Comparison of ENCODE assay signal across 20 mouse cellular contexts in the genomic region with DNA sequence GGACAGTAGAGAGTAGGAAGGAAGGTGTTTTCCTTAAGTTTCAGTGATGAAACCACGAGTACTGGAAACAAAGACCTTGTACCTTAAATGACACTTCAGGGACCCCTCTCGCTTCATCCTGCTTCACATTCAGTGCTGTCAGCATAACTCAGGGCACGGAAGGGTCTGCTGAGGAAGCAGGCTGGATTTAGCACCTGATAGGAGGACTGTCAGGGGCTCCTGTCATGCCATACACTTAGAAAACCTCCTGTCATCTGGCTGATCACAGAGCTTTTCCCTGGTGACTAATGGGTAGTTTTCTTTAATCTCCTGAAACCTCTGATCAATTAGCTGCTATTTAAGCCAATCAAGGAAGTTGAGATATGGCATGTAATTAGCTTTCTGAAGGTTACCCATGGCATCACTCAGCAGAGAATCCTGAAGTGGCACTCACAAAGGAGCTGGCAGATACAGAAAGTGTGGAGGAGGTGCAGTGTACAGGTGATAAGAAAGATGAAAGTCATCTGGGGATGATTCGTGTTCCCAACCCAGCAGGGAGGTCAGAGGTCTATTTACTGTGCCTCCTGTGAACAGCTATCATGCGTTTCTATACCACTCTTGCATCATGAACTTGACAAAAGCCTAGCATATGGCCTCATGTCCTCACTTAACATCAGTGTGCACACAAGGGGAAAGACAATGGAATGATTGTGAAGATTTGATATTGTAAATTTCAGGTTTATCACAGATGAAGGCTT. TPM values are rescaled to one million over a fixed set of nuclear protein-coding genes. Genes with fewer than 3 reads are reported as not detected.
DNase-seq lines count a peak whose midpoint lies in the region; ATAC-seq and TF ChIP-seq lines count a peak whose summit lies in the region.
"Had no signal": no experiment of that assay in that cellular context is flagged by ENCODE, and none has a peak within 500 bp of the region (broad histone marks: within the 10 kb centered on the region; RNA-seq: fewer than 3 reads in every experiment).

No protein-coding gene starts in this region.

- DNase-seq in brain, embryonic 14.5 days (ENCODE audit: low read depth) = peak; percentile 26
- no peak for DNase-seq in right cerebral cortex, postnatal 36 days (ENCODE audit: low spot score in 2 of 2)
- DNase-seq in liver, embryonic 11.5 days (ENCODE audit: low spot score) = no peak
- DNase-seq: adrenal gland, adult 2 months; adrenal gland, postnatal 10 days; adrenal gland, postnatal 25 days; cerebellum, adult 11-12 months; cerebellum, adult 2 months; cerebellum, adult 9-10 months; cerebellum, postnatal 10 days; cerebellum, postnatal 25 days; forebrain, postnatal 0 days had no signal

- no peak overlapping the region for H3K9ac ChIP-seq in intestine, embryonic 16.5 days (ENCODE audit: low read depth, low read length)
- no peak overlapping the region for H3K9ac ChIP-seq in liver, embryonic 11.5 days (ENCODE audit: low read depth, low read length)
- H3K9ac ChIP-seq: embryonic facial prominence, embryonic 12.5 days; forebrain, embryonic 13.5 days; forebrain, postnatal 0 days had no signal

- H3K36me3 ChIP-seq in intestine, embryonic 16.5 days (ENCODE audit: control insufficient read depth, insufficient read depth, low read length) = no peaks in the 10 kb centered on the region
- H3K36me3 ChIP-seq in small intestine, adult 2 months (ENCODE audit: control insufficient read depth, insufficient read depth, low read length) = no peaks in the 10 kb centered on the region
- H3K36me3 ChIP-seq in liver, embryonic 11.5 days (ENCODE audit: control insufficient read depth, insufficient read depth, low read length) = no peaks in the 10 kb centered on the region
- H3K36me3 ChIP-seq: embryonic facial prominence, embryonic 10.5 days; embryonic facial prominence, embryonic 12.5 days had no signal

- TF ChIP-seq POLR2A in brain, embryonic 14.5 days (IDR thresholded peaks at IDR 0.05; ENCODE audit: borderline replicate concordance, extremely low read depth, insufficient read depth, insufficient read length, poor library complexity, severe bottlenecking) = no peak
- TF ChIP-seq POLR2A in small intestine, adult 2 months (IDR thresholded peaks at IDR 0.05; ENCODE audit: low read depth, low read length) = no peak

- H3K9me3 ChIP-seq in intestine, embryonic 16.5 days (ENCODE audit: control insufficient read depth, low read length) = no peaks in the 10 kb centered on the region
- no peaks in the 10 kb centered on the region for H3K9me3 ChIP-seq in liver, embryonic 11.5 days (ENCODE audit: control insufficient read depth, low read length)
- H3K9me3 ChIP-seq: embryonic facial prominence, embryonic 10.5 days; embryonic facial prominence, embryonic 12.5 days; forebrain, embryonic 13.5 days had no signal

- WGBS in intestine, embryonic 16.5 days = 52% methylated on average over 5 of the region's 5 CpGs
- WGBS in small intestine, adult 2 months = 15% methylated on average over 5 of the region's 5 CpGs
- 20% methylated on average over 5 of the region's 5 CpGs for WGBS in liver, embryonic 11.5 days

- H3K27ac ChIP-seq in intestine, embryonic 16.5 days (ENCODE audit: low read length) = no peak overlapping the region
- peak overlapping the region; percentile 83 for H3K27ac ChIP-seq in small intestine, adult 2 months (ENCODE audit: insufficient read depth, low read depth, low read length)
- H3K27ac ChIP-seq in liver, embryonic 11.5 days (ENCODE audit: low read depth, low read length) = no peak overlapping the region
- H3K27ac ChIP-seq: embryonic facial prominence, embryonic 10.5 days; embryonic facial prominence, embryonic 12.5 days; forebrain, embryonic 13.5 days had no signal

- H3K27me3 ChIP-seq in intestine, embryonic 16.5 days (replicated peaks; ENCODE audit: control insufficient read depth, insufficient read depth, low read length) = no peaks in the 10 kb centered on the region
- no peaks in the 10 kb centered on the region for H3K27me3 ChIP-seq in small intestine, adult 2 months (ENCODE audit: control insufficient read depth, insufficient read depth, low read length)
- no peaks in the 10 kb centered on the region for H3K27me3 ChIP-seq in liver, embryonic 11.5 days (replicated peaks; ENCODE audit: control insufficient read depth, insufficient read depth, low read length)
- H3K27me3 ChIP-seq: embryonic facial prominence, embryonic 12.5 days; forebrain, embryonic 13.5 days had no signal

- ATAC-seq in granulocyte monocyte progenitor cell, adult 5-6 weeks (replicated peaks; ENCODE audit: poor library complexity, severe bottlenecking) = peak; percentile 30
- peak; percentile 89 for ATAC-seq in intestine, embryonic 16.5 days
- no peak for ATAC-seq in monocyte, adult 5-6 weeks (replicated peaks; ENCODE audit: insufficient number of reproducible peaks, low FRiP score, low TSS enrichment, poor library complexity, severe bottlenecking)
- ATAC-seq in liver, embryonic 11.5 days (replicated peaks; ENCODE audit: low FRiP score) = no peak
- ATAC-seq: forebrain, embryonic 13.5 days; forebrain, postnatal 0 days had no signal

- no peak for TF ChIP-seq CTCF in brain, embryonic 14.5 days (IDR thresholded peaks at IDR 0.05; ENCODE audit: borderline replicate concordance, extremely low read depth, insufficient read depth, insufficient read length)
- no peak for TF ChIP-seq CTCF in small intestine, adult 2 months (IDR thresholded peaks at IDR 0.05; ENCODE audit: extremely low read depth, insufficient read length, insufficient replicate concordance, low read depth, low read length)

- H3K4me1 ChIP-seq in intestine, embryonic 16.5 days (ENCODE audit: control insufficient read depth, insufficient read depth, low read length) = no peaks in the 10 kb centered on the region
- peaks cover 10% of the 10 kb centered on the region; the same call in 1 of the 2 replicates for H3K4me1 ChIP-seq in small intestine, adult 2 months (ENCODE audit: control insufficient read depth, insufficient read depth, insufficient read length, low read length)
- H3K4me1 ChIP-seq in liver, embryonic 11.5 days (replicated peaks; ENCODE audit: control insufficient read depth, insufficient read depth, low read length) = no peaks in the 10 kb centered on the region
- H3K4me1 ChIP-seq: embryonic facial prominence, embryonic 10.5 days; embryonic facial prominence, embryonic 12.5 days; forebrain, embryonic 13.5 days had no signal

- no peak overlapping the region for H3K4me2 ChIP-seq in intestine, embryonic 16.5 days (ENCODE audit: low read depth, low read length)
- H3K4me2 ChIP-seq in liver, embryonic 11.5 days = no peak overlapping the region
- H3K4me2 ChIP-seq: embryonic facial prominence, embryonic 12.5 days; forebrain, embryonic 13.5 days had no signal

- no peak overlapping the region for H3K4me3 ChIP-seq in intestine, embryonic 16.5 days (ENCODE audit: low read length)
- peak overlapping the region; percentile 4; the same call in 1 of the 2 replicates for H3K4me3 ChIP-seq in small intestine, adult 2 months (ENCODE audit: low read depth, low read length)
- H3K4me3 ChIP-seq in liver, embryonic 11.5 days (ENCODE audit: low read depth, low read length) = no peak overlapping the region
- H3K4me3 ChIP-seq: embryonic facial prominence, embryonic 10.5 days; embryonic facial prominence, embryonic 12.5 days; forebrain, embryonic 13.5 days had no signal

RNA-seq across cellular contexts. Expression of a gene that starts 22.1 kb away (rescaled TPM):
- 35.6 and 42.3 TPM in 2 replicates for polyA plus RNA-seq in brain, embryonic 14.5 days (2012; rRNA removed)
- total RNA-seq in granulocyte monocyte progenitor cell, adult 5-6 weeks (2014; fragmentation: Nextera tagmentation) = not detected in 2 replicates
- not detected in 2 replicates for total RNA-seq in granulocyte monocyte progenitor cell, adult 5-6 weeks (2017)
- polyA plus RNA-seq in intestine, embryonic 16.5 days (2015; fragmentation: Nextera tagmentation; extraction: Ambion mirVana) = 10.2 and 10.3 TPM in 2 replicates
- polyA plus RNA-seq in small intestine, adult 2 months (2012; rRNA removed) = 14.1 and 17.2 TPM in 2 replicates
- 1.6 to 5.0 TPM (median 4.6 TPM) in 3 replicates for total RNA-seq in monocyte, adult 5-6 weeks (2017)
- polyA plus RNA-seq in liver, embryonic 11.5 days (2014; fragmentation: Nextera tagmentation; extraction: Ambion mirVana) = 1.4 and 1.7 TPM in 2 replicates
- total RNA-seq: MEL had no signal

Comparison
In these comparisons a context has a peak if more than half of its experiments do, and no peak if none do; other contexts are left out.
1. ATAC-seq: peak in granulocyte monocyte progenitor cell, adult 5-6 weeks (single experiment) and intestine, embryonic 16.5 days (single experiment); none in monocyte, adult 5-6 weeks (single experiment) and liver, embryonic 11.5 days (single experiment).